Mouse (Mus musculus): ENCODE results near the gene Ptprn.

Gene Ptprn

DNA sequence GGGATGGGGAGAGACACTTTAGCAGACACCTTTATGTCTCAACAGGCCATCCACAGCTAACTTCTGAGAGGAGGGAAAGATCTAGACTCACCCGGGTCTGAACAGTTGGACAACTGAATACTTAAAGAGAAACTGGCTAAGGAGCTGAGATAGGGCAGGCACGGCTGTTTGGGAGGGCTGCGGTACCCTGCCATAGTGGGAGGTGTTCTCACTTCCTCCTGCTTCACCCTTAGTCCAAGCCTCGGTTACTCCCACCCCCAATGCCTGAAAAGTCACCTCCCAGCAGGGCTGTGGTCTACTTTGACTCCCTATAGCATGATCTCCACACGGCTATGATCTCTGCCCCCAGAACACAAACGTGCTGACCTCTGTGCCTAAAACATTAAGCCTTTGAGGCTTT lies 40.8 kb downstream of the Ptprn start:
- no peak for DNase-seq (ENCODE audit: low spot score in 2 of 2)

DNA sequence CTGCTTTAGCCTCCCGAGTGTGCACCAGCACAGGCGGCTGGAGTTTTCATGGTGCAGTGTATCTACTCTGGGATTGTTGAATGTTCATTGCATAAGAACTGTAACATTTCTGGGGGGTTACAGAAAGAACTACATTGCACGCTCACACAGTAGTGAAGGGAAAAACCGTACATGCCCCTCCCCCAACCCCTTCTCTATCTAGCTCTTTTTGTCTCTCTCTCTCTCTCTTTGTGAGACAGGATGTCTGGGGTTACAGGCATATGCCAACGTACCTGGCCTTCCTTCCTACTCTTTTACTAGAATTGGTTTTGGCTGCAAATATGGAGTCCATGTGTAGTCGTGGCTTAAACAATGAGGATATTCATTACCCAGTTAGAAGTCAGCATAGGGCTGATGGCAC lies 41.4 kb downstream of the Ptprn start:
- DNase-seq (ENCODE audit: low spot score in 2 of 2): no peak

DNA sequence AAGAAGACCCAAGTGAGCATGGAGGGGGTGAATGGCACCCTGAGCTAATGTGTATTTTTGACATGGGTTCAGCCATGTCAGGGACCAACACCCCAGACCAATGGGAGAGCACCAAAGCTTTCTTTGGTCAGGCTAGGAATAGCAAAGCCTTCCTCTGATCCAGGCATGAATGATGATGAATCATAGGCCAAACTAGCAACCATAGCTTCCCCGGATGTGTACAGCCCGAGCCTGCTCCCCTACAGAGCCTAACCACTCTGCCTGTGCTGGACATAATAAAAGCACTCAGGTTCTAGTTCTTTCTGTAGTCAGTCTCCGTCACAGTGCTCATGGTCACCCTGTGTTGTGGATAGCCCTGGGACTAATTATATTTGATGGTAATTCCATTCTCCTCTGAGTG lies 42.8 kb downstream of the Ptprn start:
- no peak for DNase-seq (ENCODE audit: low spot score in 2 of 2)

DNA sequence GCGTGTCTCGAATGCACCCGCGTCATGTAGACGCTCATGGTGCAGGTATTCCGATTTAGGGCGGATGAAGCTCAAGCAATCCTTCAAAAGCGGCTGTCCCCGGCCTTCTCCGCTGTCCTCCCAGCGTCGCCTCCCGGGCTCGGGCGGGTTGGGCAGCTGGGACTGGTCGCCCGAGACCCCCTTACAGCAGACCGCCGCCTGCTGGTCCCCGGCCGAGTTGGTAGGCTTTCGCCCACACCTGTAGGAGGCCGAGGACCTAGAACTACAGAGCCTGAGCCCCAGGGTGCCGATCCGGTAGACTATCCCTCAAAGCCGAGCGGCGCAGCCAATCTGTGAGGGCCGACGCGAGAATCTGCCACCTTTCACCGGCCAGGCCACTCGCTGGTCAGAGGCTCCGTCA lies 44.8 kb downstream of the Ptprn start, which contains the start of gene Tuba4a:
Tuba4a (minus strand) TSS at position 335 of the 400 bp plus-strand sequence.
- no peak for DNase-seq (ENCODE audit: low spot score in 2 of 2)

DNA sequence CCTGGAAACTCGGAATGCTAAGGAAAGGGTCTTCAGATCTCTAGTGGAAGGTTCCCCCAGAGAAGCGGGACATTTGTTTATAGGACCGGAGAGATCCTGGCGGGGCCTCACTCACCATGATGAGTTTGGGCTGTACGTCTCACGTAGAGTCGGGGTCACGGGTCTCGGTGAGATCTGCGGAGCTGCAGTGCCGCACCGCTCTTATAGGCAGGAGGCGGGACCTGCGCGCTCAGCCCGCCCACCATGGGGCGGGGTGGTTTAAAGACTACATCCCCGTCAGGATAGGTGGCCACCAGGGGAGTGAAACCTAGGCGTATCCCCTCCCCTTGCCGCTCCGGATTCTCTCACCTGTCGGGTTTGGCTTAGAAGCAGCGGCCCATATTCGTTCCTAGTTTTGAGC lies 45.2 kb downstream of the Ptprn start:
- peak; percentile 82 to 94 for DNase-seq (ENCODE audit: low spot score in 2 of 2)

DNA sequence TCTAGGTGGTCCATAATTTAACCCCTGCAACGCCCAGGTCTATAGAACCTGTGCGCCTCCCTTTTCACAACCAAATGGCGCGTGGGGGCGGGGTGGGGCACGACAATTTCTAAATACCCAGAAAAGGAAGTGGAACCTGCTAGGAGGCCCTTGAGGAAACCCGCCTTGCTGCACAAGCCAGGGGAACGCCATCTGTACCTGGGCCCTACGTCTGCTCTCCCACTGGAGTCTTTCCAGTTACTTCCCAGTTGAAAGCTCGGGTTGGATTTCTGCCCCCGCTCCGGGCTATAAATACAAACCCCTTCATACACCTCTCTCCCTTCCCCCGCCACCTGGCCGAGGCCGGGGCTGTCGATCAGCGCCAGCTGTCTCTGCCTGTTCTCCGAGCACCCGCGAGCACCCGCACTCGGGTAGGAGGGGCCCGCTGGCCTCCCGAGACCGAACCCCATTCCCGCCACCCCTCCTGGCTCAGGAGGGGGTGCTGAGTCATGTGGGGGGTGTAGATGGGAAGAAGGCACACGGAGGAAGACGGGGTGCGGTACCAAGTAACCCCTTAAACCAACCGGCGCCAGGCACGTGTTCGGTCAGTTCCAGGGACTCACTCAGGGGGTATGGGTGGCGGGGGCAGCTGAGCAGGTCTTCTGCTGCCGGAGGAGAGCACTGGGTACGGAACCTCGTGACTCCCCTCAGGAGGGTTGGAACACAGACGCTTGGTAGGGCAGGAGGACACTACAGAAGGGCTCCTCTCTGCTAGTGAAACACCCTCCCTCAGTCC lies 45.9 kb downstream of the Ptprn start:
- DNase-seq (ENCODE audit: low spot score in 2 of 2): peak; percentile 40 to 85

DNA sequence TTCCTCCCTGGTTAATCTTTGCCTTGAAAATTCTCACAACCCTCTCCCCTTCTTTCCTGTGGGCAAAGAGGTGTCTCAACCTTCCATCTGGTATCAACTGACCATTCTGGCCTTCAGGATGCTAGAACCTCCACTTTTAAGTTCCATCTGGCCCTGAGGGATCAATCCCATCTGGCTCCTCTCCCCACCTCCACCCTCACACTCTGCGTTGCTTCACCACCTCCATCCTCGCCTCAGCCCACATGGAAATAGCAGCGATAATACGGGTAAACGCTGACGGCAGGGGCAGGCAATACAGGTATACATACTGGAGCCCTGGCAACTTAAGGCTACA lies 46.4 kb downstream of the Ptprn start:
- DNase-seq (ENCODE audit: low spot score in 2 of 2): no peak

DNA sequence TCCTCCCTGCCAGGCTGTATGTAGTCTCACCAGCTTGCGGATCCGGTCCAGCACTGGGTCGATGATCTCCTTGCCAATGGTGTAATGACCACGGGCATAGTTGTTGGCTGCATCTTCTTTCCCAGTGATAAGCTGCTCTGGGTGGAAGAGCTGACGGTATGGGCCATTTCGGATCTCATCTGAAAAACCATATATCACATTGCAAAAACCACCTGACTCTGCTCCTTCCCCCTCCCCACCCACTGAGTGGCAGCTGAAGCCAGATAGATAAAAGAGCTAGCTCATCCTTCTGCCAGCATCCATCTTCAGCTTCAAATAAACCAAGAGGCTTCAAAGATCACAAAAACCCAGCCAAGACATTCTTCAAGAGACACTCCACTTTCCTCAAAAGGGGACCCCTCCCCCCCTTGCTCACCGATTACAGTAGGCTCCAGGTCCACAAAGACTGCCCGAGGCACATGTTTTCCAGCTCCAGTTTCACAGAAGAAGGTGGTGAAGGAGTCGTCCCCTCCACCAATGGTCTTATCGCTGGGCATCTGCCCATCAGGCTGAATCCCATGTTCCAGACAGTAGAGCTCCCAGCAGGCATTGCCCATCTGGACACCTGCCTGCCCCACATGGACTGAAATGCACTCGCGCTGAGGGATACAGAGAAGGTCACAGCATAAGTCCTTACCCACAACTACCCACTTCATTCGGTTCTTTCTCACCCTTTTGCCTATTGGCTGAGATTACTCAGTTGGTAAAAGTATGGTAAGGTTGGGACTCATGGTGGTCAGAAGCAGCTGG lies 47.3 kb downstream of the Ptprn start:
- no peak for DNase-seq (ENCODE audit: low spot score in 2 of 2)

DNA sequence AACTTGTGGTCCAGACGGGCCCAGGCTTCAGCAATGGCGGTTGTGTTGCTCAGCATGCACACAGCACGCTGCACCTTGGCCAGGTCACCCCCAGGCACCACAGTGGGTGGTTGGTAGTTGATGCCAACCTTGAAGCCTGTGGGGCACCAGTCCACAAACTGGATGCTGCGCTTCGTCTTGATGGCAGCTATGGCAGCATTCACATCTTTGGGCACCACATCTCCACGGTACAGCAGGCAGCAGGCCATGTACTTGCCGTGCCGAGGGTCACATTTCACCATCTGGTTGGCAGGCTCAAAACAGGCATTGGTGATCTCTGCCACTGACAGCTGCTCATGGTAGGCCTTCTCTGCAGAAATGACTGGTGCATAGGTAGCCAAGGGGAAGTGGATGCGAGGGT lies 48.5 kb downstream of the Ptprn start:
- no peak for DNase-seq (ENCODE audit: low spot score in 2 of 2)

DNA sequence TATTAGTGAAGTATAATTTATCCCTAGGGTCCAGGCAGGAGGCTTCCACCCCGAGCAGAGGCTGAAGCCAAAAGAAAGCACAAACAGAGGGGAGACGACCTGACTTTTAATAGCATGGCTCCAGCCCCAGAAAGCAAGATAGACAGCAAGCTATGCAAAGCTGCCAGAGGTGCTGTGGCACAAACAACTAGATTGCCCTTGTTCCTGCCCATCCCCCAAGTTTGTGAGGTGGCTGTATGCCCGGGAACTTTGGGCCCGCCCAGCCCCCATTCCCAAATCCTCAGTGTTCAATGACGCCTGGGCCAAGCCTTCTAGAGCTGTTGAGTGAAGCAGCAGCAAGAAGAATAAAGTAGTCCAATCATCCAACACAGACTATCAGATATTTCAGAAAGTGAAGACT lies 49.4 kb downstream of the Ptprn start:
- DNase-seq (ENCODE audit: low spot score in 2 of 2): peak in 1 of 2 experiments; percentile 54

DNA sequence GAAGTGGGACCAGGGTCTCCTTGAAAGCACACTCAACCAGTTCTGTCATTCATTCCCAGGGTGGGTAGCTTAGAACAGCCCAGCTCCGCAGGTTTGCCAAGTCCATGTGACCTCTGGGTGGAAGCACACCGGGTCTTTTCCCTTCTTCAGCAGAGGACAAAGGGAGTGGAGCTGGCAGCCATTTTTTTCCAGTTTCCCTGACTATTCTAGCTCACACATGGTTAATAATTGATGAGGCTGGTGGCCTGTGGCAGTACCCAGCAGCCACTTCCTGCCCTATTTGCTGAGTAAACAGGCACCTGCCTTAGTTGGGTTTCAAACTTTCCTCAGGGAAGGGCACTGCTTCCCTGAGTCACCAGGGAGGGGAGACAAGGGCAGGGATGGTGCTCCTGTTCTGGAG lies 49.9 kb downstream of the Ptprn start:
- DNase-seq (ENCODE audit: low spot score in 2 of 2): no peak

DNA sequence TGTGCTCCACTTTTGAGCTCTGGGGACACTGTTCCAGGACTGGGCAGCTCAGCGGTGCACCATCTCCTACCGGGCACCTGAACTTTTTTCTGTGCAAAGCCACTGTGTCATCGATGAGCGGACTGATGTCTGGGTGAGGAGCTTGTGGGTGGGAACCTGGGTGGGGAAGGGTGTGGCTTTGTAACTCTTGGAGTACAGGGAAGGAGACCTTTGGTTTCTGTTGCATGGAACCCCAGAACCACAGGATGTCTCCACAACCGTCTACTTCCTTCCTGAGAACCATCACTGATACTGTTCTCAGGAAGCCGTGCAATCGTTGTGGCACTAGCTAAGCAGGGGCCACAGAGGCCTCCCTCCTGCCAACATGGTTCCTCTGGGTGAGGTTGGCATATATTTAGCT lies 51.2 kb downstream of the Ptprn start:
- DNase-seq (ENCODE audit: low spot score in 2 of 2): no peak

DNA sequence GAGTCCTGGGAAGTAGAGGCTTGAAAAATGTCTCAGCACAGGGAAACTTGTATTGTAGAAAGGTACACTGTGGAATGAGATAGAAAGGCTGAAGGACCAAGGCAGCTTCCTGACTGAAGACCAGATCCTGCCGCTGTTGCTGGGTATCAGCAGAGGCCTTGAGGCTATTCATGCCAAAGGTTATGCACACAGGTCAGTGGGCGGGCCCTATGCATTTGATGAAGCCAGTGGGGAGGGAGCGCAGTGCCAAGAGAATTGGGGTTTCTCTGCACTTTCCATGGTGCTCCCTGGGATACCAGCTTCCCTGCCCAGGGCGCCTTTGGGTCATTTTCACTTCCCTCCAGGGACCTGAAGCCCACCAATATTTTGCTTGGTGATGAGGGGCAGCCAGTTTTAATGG lies 51.8 kb downstream of the Ptprn start:
- no peak for DNase-seq (ENCODE audit: low spot score in 2 of 2)

DNA sequence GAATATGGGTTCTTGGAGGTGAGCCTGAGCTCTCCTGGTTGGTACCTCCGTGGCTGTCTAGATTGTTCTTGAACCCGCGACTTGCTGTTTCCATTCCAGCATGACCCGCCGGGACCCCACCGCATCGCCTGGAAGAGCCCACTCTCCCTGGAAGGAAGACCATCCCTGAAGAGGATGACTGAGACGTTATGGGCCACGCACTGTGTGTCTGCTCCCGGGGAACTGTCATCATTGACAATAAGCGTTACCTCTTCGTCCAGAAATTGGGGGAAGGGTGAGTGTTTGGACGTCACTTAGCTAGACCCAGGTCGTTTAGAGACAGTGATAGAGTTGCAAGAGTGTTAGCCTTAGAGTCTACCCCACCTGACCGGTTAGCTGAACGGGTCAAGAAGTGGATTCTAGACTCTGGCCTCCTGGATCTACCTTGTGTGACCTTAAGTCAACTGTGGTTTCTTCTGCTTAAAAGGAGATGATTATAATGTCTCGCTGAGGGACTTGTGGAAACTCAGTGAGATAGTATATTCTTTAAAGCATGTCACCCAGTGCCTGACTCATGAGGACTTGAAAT lies 53.1 kb downstream of the Ptprn start:
- no peak for DNase-seq (ENCODE audit: low spot score in 2 of 2)

DNA sequence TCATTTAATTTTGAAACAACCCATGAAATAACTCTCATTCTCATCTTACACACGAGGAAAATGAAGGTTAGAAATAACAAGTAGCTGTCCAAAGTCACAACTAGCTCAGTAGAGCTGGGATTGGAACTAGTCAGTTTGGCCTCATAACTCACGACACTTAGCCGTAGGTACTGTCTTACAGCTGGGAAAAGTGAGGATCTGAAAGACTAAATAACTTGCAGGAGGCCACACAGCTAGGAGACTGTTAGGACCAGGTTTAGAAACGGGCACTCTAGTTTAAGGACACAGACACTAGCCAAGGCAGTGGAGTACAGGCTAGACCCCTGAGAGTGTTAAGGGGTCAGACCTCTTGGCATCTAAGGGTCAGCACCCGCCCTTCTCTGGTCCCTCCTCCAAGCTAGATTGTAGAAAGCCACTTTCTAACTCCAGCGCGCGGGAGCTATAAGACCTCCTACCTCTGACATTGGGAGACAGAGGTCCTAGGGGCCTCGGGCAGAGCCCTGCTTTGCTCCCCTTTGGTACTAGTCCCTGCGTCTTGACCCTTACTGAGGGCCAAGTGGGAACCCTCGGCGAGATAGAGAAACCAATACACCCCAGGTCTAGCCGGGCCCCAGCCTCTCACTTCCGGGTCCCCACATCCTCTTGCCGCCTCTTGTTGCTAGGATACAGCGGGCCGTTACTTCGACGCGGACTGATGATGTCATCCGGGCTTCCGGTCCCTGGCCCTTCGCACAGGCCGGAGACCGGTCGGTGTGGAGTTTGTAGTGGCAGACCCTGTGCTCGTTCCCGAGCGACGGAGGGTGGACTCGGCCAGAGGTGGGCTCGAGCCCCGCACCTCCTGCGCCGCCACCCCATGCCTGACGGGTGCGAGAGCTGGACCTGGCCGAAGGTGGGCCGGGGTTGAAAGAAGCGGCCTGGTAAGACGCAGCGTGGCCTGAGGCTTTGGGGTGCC lies 53.9 kb downstream of the Ptprn start, which contains the start of the genes Glb1l and Stk16:
Glb1l (minus strand) TSS at position 678 of the 952 bp plus-strand sequence.
Stk16 (plus strand) TSS at position 703 of the 952 bp plus-strand sequence.
- peak; percentile 87 to 96 for DNase-seq (ENCODE audit: low spot score in 2 of 2)

DNA sequence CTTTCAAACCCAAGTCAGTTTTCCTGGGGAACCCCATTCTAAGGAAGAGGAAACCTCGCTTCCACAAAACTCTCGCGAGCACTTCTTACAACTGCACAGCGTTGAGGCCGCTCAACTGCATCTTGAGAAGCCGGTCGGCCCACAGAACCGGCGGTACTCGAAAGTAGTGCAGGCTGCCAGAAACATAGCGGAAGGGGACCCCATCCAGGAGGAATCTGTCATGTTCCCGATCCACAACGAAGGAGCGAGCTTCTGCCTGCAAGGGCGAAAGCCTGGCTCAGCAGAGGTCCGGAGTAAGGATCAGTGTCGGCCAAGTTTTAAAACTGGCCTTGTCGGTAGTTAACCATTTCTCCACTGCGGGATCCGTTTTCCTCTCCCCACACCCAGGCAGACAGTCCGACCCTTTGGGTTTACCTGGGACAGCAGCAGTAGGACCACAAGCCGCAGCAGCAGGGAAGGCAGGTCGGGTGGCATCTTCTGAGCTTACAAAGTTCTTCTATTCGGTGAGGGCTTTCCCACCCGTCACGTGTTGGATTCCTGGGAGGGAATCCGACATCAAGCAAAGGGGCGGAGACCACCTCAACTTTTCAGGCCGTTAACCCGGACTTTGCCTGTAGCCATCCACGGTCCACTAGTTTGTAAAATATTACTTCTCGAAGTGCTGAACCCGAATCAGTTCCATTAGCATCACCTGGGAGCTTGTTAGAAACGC lies 55.2 kb downstream of the Ptprn start:
- DNase-seq (ENCODE audit: low spot score in 2 of 2): no peak

DNA sequence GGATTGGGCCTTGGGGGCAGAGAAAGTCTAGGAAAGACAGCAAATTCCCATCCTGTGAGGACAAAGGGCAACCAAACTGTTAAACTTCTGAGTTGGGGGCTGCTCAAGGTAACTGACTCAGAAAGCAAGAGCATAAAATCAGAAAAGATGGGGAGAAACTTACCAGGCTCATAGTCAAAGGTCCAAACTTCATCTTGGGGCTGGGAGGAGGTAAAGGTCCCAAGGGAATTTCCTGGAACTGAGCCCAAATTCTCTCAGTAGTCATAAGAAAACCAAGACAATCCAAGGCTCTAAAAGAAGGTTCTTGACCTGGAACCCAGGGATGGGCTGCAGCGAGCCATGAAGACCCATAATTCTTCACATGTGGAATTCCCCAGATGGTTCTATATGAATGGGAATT lies 63.1 kb downstream of the Ptprn start:
- DNase-seq (ENCODE audit: low spot score in 2 of 2): no peak
